Mouse (Mus musculus): ENCODE data around the gene Canx. TPM values are rescaled to one million over a fixed set of nuclear protein-coding genes. Genes with fewer than 3 reads are reported as not detected.

Gene Canx
- polyA plus RNA-seq, 1 experiment from 2014 or later, result 130 TPM

DNA sequence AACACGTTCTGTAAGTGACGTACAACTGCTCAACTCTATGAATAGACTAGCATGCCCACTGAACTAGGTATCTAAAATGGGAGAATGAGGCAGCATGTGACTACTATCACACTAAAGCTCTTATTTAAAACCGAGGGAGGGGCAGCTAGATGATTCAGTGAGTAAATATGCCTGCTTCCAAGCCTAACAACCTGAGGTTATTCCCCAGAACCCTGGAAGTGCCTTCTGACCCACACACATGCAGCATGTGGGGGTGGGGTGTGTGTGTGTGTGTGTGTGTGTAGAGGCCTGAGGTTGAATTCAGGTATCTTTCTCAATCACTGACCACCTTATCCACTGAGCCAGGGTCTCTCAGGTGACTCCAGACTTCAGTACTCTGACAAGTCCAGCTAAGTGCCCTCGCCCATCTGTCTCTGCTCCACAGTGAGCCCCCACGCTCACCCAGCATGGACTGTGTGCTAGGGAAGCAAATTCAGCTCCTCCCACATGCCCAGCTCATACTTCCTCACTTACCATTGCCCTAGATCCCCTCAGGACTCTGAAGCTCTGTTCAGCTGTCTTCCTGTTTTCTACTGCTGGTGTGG lies 49.8 kb downstream of the Canx start:
- ATAC-seq (peak; percentile 50; the same call in 1 of the 2 replicates), DNase-seq (no peak)
- Histone ChIP-seq H3K9ac (replicated peaks) (no peak overlapping the region), H3K4me1 (ENCODE audit: insufficient read depth) (peaks cover 11% of the 10 kb centered on the region), H3K9me3 (ENCODE audit: low read length) (no peaks in the 10 kb centered on the region), H3K27me3 (ENCODE audit: insufficient read depth, low read length) (no peaks in the 10 kb centered on the region), H3K36me3 (replicated peaks; ENCODE audit: insufficient read depth, low read length) (no peaks in the 10 kb centered on the region; the same call in 1 of the 2 replicates), H3K27ac (ENCODE audit: low read depth) (peak overlapping the region; percentile 11; the same call in 1 of the 2 replicates), H3K4me2 (ENCODE audit: low read depth, low read length) (peak overlapping the region; percentile 19; the same call in 1 of the 2 replicates), H3K4me3 (ENCODE audit: low read depth, low read length) (no peak overlapping the region)
- WGBS (ENCODE audit: insufficient replicate concordance), result 40% methylated on average over 5 of the region's 5 CpGs
- TF ChIP-seq CTCF (IDR thresholded peaks at IDR 0.05; ENCODE audit: low read depth) (no peak), EP300 (IDR thresholded peaks at IDR 0.05; ENCODE audit: low read depth) (no peak)

GRCm38 (mm10) chr11:50275077-50275476 lies 50.4 kb downstream of the Canx start:
- TF ChIP-seq CTCF (IDR thresholded peaks at IDR 0.05; ENCODE audit: low read depth) (no peak), EP300 (IDR thresholded peaks at IDR 0.05; ENCODE audit: low read depth) (no peak)
- Histone ChIP-seq H3K27ac (ENCODE audit: low read depth) (no peak overlapping the region), H3K4me3 (ENCODE audit: low read depth, low read length) (no peak overlapping the region), H3K4me1 (ENCODE audit: insufficient read depth) (peaks cover 11% of the 10 kb centered on the region), H3K27me3 (ENCODE audit: insufficient read depth, low read length) (no peaks in the 10 kb centered on the region), H3K9me3 (ENCODE audit: low read length) (no peaks in the 10 kb centered on the region), H3K36me3 (replicated peaks; ENCODE audit: insufficient read depth, low read length) (no peaks in the 10 kb centered on the region; the same call in 1 of the 2 replicates), H3K9ac (replicated peaks) (no peak overlapping the region), H3K4me2 (ENCODE audit: low read depth, low read length) (0 out of 2 replicates have a peak overlapping the region, but pooled peaks have one; percentile 15)
- DNase-seq, result no peak
- no peak for ATAC-seq
- WGBS (ENCODE audit: insufficient replicate concordance), result 31% methylated on average over 2 of the region's 2 CpGs

GRCm38 (mm10) chr11:50272819-50273218 lies 52.7 kb downstream of the Canx start:
- 76% methylated on average over 2 of the region's 2 CpGs for WGBS (ENCODE audit: insufficient replicate concordance)
- Histone ChIP-seq H3K36me3 (replicated peaks; ENCODE audit: insufficient read depth, low read length) (no peaks in the 10 kb centered on the region; the same call in 1 of the 2 replicates), H3K4me2 (ENCODE audit: low read depth, low read length) (no peak overlapping the region), H3K9ac (replicated peaks) (no peak overlapping the region), H3K27me3 (ENCODE audit: insufficient read depth, low read length) (no peaks in the 10 kb centered on the region), H3K9me3 (ENCODE audit: low read length) (no peaks in the 10 kb centered on the region), H3K4me3 (ENCODE audit: low read depth, low read length) (no peak overlapping the region), H3K4me1 (ENCODE audit: insufficient read depth) (peaks cover 11% of the 10 kb centered on the region), H3K27ac (ENCODE audit: low read depth) (no peak overlapping the region)
- TF ChIP-seq CTCF (IDR thresholded peaks at IDR 0.05; ENCODE audit: low read depth) (no peak), EP300 (IDR thresholded peaks at IDR 0.05; ENCODE audit: low read depth) (no peak)
- no peak for ATAC-seq
- DNase-seq, result no peak

- no peak overlapping the region for H3K4me3 ChIP-seq (ENCODE audit: low read depth, low read length)
- no peaks in the 10 kb centered on the region for H3K9me3 ChIP-seq (ENCODE audit: low read length)
- H3K36me3 ChIP-seq (replicated peaks; ENCODE audit: insufficient read depth, low read length), result peaks cover 18% of the 10 kb centered on the region
- 82% methylated on average over 1 of the region's 1 CpGs for WGBS (ENCODE audit: insufficient replicate concordance)
- H3K4me2 ChIP-seq (ENCODE audit: low read depth, low read length), result no peak overlapping the region
- H3K27ac ChIP-seq (ENCODE audit: low read depth), result no peak overlapping the region
- no peaks in the 10 kb centered on the region; the same call in 1 of the 2 replicates for H3K4me1 ChIP-seq (ENCODE audit: insufficient read depth)
- no peaks in the 10 kb centered on the region for H3K27me3 ChIP-seq (ENCODE audit: insufficient read depth, low read length)
- ATAC-seq (no peak), DNase-seq (no peak)
- no peak overlapping the region for H3K9ac ChIP-seq (replicated peaks)
- no peak for TF ChIP-seq EP300 (IDR thresholded peaks at IDR 0.05; ENCODE audit: low read depth)
- no peak for TF ChIP-seq CTCF (IDR thresholded peaks at IDR 0.05; ENCODE audit: low read depth)
These were observed 55.6 kb downstream of the Canx start for GRCm38 (mm10) chr11:50269885-50270284.

- no peak for DNase-seq
- Histone ChIP-seq H3K9me3 (ENCODE audit: low read length) (no peaks in the 10 kb centered on the region), H3K27ac (ENCODE audit: low read depth) (no peak overlapping the region), H3K4me3 (ENCODE audit: low read depth, low read length) (no peak overlapping the region), H3K4me1 (ENCODE audit: insufficient read depth) (no peaks in the 10 kb centered on the region), H3K36me3 (replicated peaks; ENCODE audit: insufficient read depth, low read length) (peaks cover 25% of the 10 kb centered on the region), H3K4me2 (ENCODE audit: low read depth, low read length) (no peak overlapping the region), H3K27me3 (ENCODE audit: insufficient read depth, low read length) (no peaks in the 10 kb centered on the region), H3K9ac (replicated peaks) (no peak overlapping the region)
- 82% methylated on average over 2 of the region's 2 CpGs for WGBS (ENCODE audit: insufficient replicate concordance)
- TF ChIP-seq EP300 (IDR thresholded peaks at IDR 0.05; ENCODE audit: low read depth), result no peak
- TF ChIP-seq CTCF (IDR thresholded peaks at IDR 0.05; ENCODE audit: low read depth), result peak; percentile 71
- ATAC-seq, result no peak
These were observed 56.3 kb downstream of the Canx start for GRCm38 (mm10) chr11:50269163-50269562.

- Histone ChIP-seq H3K27me3 (ENCODE audit: insufficient read depth, low read length) (no peaks in the 10 kb centered on the region), H3K9ac (replicated peaks) (no peak overlapping the region), H3K4me3 (ENCODE audit: low read depth, low read length) (no peak overlapping the region), H3K36me3 (replicated peaks; ENCODE audit: insufficient read depth, low read length) (peaks cover 38% of the 10 kb centered on the region), H3K4me1 (ENCODE audit: insufficient read depth) (no peaks in the 10 kb centered on the region), H3K9me3 (ENCODE audit: low read length) (no peaks in the 10 kb centered on the region), H3K4me2 (ENCODE audit: low read depth, low read length) (no peak overlapping the region), H3K27ac (ENCODE audit: low read depth) (no peak overlapping the region)
- ATAC-seq, result no peak
- no peak for DNase-seq
- WGBS (ENCODE audit: insufficient replicate concordance), result 91% methylated on average over 3 of the region's 3 CpGs
- TF ChIP-seq EP300 (IDR thresholded peaks at IDR 0.05; ENCODE audit: low read depth) (no peak), CTCF (IDR thresholded peaks at IDR 0.05; ENCODE audit: low read depth) (no peak)
These were observed 58.5 kb downstream of the Canx start for GRCm38 (mm10) chr11:50266997-50267396.

Data from liver, postnatal 0 days (tissue).